Mouse (Mus musculus): ENCODE measurements at regions not wholly inside any gene's neighbourhood (a gene's known extent, or its start where the extent isn't known, plus 50 kb on each side); places are given as distances from the start of the nearest gene placed in this dataset.

DNA sequence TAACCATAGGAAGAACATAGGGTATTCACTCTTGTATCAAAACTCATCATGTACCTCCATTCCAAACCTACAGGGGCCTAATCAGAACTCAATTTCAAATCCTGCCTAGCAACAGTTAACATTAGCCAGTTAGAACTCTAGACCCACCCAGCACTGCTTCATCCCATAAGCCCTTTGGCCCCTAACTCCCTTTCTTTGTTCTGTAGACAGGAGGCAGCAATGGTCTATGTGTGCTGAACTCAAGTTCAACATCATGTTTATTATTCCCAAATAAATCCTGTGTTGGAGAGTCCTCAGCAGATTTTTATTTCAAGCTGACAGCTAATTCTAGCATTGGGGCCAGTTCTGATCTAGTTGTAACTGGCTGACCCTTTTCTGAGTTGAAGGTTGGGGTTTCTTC is 112.2 kb downstream of the Ipo8 start:
- no peaks in the 10 kb centered on the region for H3K36me3 ChIP-seq (ENCODE audit: control insufficient read depth, insufficient read depth, low read length)
- H3K27me3 ChIP-seq (replicated peaks; ENCODE audit: control insufficient read depth, insufficient read depth, low read length), result no peaks in the 10 kb centered on the region
- H3K9ac ChIP-seq (ENCODE audit: low read depth, low read length), result no peak overlapping the region
- no peaks in the 10 kb centered on the region for H3K9me3 ChIP-seq (ENCODE audit: control insufficient read depth, low read length)
- no peak for ATAC-seq
- H3K4me2 ChIP-seq (ENCODE audit: low read length), result no peak overlapping the region
- no peaks in the 10 kb centered on the region for H3K4me1 ChIP-seq (ENCODE audit: control insufficient read depth, insufficient read depth, low read depth, low read length)
- H3K4me3 ChIP-seq (ENCODE audit: low read length), result no peak overlapping the region
- no peak overlapping the region for H3K27ac ChIP-seq (ENCODE audit: low read depth, low read length)

DNA sequence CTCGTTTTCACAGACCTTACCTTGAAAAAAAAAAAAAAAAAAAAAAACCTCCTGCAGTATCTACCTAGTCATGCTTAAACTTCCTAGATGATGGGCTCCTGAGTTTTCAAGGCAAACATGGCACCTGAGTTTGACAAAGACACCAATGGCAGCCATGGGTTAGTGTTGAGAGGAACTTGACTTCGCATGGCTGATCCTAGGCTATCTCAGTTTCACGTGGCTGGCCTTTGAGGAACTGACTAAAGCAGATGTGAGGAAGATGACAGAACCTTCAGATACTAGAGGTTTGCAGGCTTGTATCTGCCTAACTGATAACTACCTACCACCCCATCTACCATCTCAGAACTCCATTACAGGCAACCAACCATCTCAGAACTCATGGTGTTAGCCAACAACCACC is 120.9 kb downstream of the Ipo8 start:
- Histone ChIP-seq H3K9ac (ENCODE audit: low read depth, low read length) (no peak overlapping the region), H3K27ac (ENCODE audit: low read depth, low read length) (no peak overlapping the region), H3K4me2 (ENCODE audit: low read length) (no peak overlapping the region), H3K9me3 (ENCODE audit: control insufficient read depth, low read length) (no peaks in the 10 kb centered on the region), H3K4me3 (ENCODE audit: low read length) (no peak overlapping the region), H3K4me1 (ENCODE audit: control insufficient read depth, insufficient read depth, low read depth, low read length) (no peaks in the 10 kb centered on the region), H3K36me3 (ENCODE audit: control insufficient read depth, insufficient read depth, low read length) (no peaks in the 10 kb centered on the region), H3K27me3 (replicated peaks; ENCODE audit: control insufficient read depth, insufficient read depth, low read length) (no peaks in the 10 kb centered on the region)
- no peak for ATAC-seq
- WGBS, result 90% methylated on average over 3 of the region's 3 CpGs

DNA sequence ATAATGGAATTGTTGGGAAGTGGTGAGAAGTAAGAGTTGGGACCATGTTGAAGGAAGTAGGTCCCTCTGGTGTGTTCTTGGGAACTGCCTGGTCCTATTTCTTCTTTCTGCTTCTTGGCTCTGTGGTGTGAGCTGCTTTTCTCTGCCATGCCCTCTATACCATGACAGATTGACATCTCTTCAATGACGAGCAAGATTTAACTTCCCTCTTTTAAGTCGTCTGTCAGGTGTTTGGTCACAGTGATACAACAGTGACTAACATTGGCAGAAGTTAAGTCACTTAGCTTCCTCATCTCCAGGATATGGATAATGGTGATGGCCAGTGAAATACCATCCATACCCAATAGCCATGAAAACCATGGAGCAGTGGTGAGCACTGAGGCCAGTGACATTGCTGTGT is 122.9 kb downstream of the Ipo8 start:
- 74% methylated on average over 2 of the region's 2 CpGs for WGBS
- ATAC-seq, result no peak

DNA sequence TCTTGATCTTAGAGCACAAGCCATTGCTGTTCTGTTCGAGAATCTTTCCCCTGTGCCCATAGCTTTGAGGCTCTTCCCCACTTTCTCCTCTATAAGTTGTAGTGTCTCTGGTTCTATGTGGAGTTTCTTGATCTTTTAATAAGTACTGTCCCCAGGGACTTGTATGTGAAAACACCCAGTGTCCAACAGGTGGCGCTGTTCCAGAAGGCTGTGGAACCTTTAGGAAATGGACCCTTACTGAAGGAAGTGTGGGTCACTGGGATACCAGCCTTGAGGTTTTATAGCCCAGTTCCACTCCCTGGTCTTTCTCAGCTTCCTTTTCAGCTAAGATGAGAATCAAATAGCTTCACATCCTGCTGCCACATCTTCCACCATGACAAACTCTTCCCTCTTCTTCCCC is 125.6 kb downstream of the Ipo8 start:
- ATAC-seq, result no peak
- H3K9me3 ChIP-seq (ENCODE audit: control insufficient read depth, low read length), result no peaks in the 10 kb centered on the region
- H3K4me3 ChIP-seq (ENCODE audit: low read length), result no peak overlapping the region
- H3K9ac ChIP-seq (ENCODE audit: low read depth, low read length), result no peak overlapping the region
- H3K4me2 ChIP-seq (ENCODE audit: low read length), result no peak overlapping the region
- WGBS, result 26% methylated on average over 2 of the region's 2 CpGs
- no peaks in the 10 kb centered on the region for H3K4me1 ChIP-seq (ENCODE audit: control insufficient read depth, insufficient read depth, low read depth, low read length)
- H3K27me3 ChIP-seq (replicated peaks; ENCODE audit: control insufficient read depth, insufficient read depth, low read length), result no peaks in the 10 kb centered on the region
- no peaks in the 10 kb centered on the region for H3K36me3 ChIP-seq (ENCODE audit: control insufficient read depth, insufficient read depth, low read length)
- H3K27ac ChIP-seq (ENCODE audit: low read depth, low read length), result no peak overlapping the region

More for the DNA sequence above, 122.9 kb downstream of the Ipo8 start:
- no peaks in the 10 kb centered on the region for H3K9me3 ChIP-seq (ENCODE audit: control insufficient read depth, low read length)
- H3K27ac ChIP-seq (ENCODE audit: low read depth, low read length), result no peak overlapping the region
- H3K4me3 ChIP-seq (ENCODE audit: low read length), result no peak overlapping the region
- no peaks in the 10 kb centered on the region for H3K36me3 ChIP-seq (ENCODE audit: control insufficient read depth, insufficient read depth, low read length)
- H3K27me3 ChIP-seq (replicated peaks; ENCODE audit: control insufficient read depth, insufficient read depth, low read length), result no peaks in the 10 kb centered on the region
- no peak overlapping the region for H3K9ac ChIP-seq (ENCODE audit: low read depth, low read length)
- H3K4me1 ChIP-seq (ENCODE audit: control insufficient read depth, insufficient read depth, low read depth, low read length), result no peaks in the 10 kb centered on the region
- no peak overlapping the region for H3K4me2 ChIP-seq (ENCODE audit: low read length)

DNA sequence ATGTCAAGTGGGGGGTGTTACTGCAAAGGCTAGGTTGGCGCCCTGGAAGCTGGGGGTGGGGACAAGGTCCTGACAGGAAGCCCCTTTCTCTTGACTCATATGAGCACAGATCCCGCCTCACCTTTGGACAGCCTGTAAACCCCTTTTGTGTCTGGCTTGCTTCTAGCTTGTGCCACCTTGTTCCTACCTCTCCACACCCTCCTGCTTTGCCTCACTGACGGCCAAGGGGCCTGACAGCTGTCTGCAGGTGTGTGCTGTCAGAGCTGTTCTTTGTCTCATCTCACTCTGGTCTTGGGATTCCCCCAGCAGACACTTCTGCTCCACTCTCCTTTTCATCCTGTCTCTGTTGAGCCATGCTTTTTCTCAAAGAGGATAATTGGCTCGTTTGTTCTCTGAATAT is 137.9 kb downstream of the Ipo8 start:
- Histone ChIP-seq H3K4me2 (ENCODE audit: low read length) (no peak overlapping the region), H3K4me3 (ENCODE audit: low read length) (no peak overlapping the region), H3K4me1 (ENCODE audit: control insufficient read depth, insufficient read depth, low read depth, low read length) (no peaks in the 10 kb centered on the region), H3K9ac (ENCODE audit: low read depth, low read length) (no peak overlapping the region), H3K9me3 (ENCODE audit: control insufficient read depth, low read length) (no peaks in the 10 kb centered on the region), H3K27ac (ENCODE audit: low read depth, low read length) (no peak overlapping the region), H3K27me3 (replicated peaks; ENCODE audit: control insufficient read depth, insufficient read depth, low read length) (no peaks in the 10 kb centered on the region), H3K36me3 (ENCODE audit: control insufficient read depth, insufficient read depth, low read length) (no peaks in the 10 kb centered on the region)
- WGBS, result 53% methylated on average over 4 of the region's 4 CpGs
- ATAC-seq, result no peak

DNA sequence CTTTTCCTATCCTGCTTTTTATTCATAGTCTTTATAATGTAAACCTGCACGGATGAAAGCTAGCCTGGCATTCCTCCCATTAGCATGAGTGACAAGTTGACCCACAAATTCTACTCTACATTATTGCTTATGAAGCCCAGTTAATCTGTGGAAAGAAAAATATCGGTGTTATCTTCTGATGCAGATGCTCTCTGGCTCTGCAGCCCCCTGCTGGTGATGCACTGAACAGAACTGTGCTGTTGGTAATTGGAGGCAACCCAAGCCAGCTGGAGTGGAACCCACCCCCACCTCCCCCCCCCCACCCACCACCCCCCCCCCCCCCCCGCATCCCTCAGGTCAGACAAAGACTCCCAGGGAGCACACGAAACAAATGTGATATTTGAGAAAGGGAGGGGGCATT is 143.5 kb downstream of the Ipo8 start:
- Histone ChIP-seq H3K36me3 (ENCODE audit: control insufficient read depth, insufficient read depth, low read length) (no peaks in the 10 kb centered on the region), H3K9ac (ENCODE audit: low read depth, low read length) (no peak overlapping the region), H3K27me3 (replicated peaks; ENCODE audit: control insufficient read depth, insufficient read depth, low read length) (no peaks in the 10 kb centered on the region), H3K27ac (ENCODE audit: low read depth, low read length) (no peak overlapping the region), H3K4me1 (ENCODE audit: control insufficient read depth, insufficient read depth, low read depth, low read length) (no peaks in the 10 kb centered on the region), H3K9me3 (ENCODE audit: control insufficient read depth, low read length) (no peaks in the 10 kb centered on the region), H3K4me3 (ENCODE audit: low read length) (no peak overlapping the region), H3K4me2 (ENCODE audit: low read length) (no peak overlapping the region)
- ATAC-seq, result peak; percentile 45; the same call in 1 of the 2 replicates
- 21% methylated on average over 3 of the region's 4 CpGs for WGBS

DNA sequence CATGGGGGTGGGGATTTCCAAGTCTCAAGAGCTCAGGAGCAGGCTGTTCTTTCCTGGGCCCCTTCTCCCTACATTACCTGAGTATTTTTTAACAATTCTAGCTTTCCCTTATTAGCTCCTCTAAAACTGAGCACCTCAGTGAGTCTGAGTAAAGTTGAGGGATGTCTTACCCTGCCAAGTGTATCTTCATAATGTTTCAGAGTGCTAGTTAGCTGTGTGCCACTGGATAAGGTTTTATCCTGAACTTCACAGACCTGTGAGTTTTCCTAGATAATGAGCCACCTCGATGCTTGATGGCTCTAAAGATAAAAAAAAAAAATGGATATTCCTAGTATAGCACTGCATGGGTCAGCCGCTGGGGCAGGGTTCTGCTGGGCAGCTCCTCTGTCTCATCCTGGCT is 171.1 kb downstream of the Ipo8 start:
- no peaks in the 10 kb centered on the region for H3K36me3 ChIP-seq (ENCODE audit: control insufficient read depth, insufficient read depth, low read length)
- no peak overlapping the region for H3K9ac ChIP-seq (ENCODE audit: low read depth, low read length)
- no peaks in the 10 kb centered on the region for H3K9me3 ChIP-seq (ENCODE audit: control insufficient read depth, low read length)
- no peak overlapping the region for H3K27ac ChIP-seq (ENCODE audit: low read depth, low read length)
- WGBS, result 87% methylated on average over 2 of the region's 2 CpGs
- H3K27me3 ChIP-seq (replicated peaks; ENCODE audit: control insufficient read depth, insufficient read depth, low read length), result no peaks in the 10 kb centered on the region
- no peak overlapping the region for H3K4me3 ChIP-seq (ENCODE audit: low read length)
- no peaks in the 10 kb centered on the region for H3K4me1 ChIP-seq (ENCODE audit: control insufficient read depth, insufficient read depth, low read depth, low read length)
- H3K4me2 ChIP-seq (ENCODE audit: low read length), result no peak overlapping the region
- ATAC-seq, result no peak

DNA sequence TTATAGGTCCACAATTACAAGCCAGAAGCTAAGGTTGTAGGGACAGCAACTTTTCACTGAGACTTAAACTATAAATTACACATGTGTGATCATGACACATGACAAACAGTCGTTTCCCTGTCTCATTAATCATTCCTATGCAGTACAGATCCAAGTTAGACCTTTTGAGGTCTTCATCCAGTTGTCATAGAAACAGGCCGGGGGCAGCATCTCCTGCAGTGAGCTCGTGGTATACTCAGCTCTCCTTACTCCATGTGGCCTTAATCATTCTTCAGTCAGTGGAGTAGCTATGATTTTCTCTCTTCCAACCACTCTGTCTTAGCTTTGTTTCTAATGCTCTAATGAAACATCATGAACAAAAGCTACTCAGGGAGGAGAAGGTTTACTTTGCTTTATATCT is 178.1 kb downstream of the Ipo8 start:
- H3K4me2 ChIP-seq (ENCODE audit: low read length), result no peak overlapping the region
- no peaks in the 10 kb centered on the region for H3K4me1 ChIP-seq (ENCODE audit: control insufficient read depth, insufficient read depth, low read depth, low read length)
- H3K9me3 ChIP-seq (ENCODE audit: control insufficient read depth, low read length), result no peaks in the 10 kb centered on the region
- H3K9ac ChIP-seq (ENCODE audit: low read depth, low read length), result no peak overlapping the region
- no peak overlapping the region for H3K4me3 ChIP-seq (ENCODE audit: low read length)
- H3K36me3 ChIP-seq (ENCODE audit: control insufficient read depth, insufficient read depth, low read length), result no peaks in the 10 kb centered on the region
- H3K27ac ChIP-seq (ENCODE audit: low read depth, low read length), result no peak overlapping the region
- ATAC-seq, result 0 out of 2 replicates have a peak, but pooled peaks have one; percentile 50
- H3K27me3 ChIP-seq (replicated peaks; ENCODE audit: control insufficient read depth, insufficient read depth, low read length), result no peaks in the 10 kb centered on the region
- WGBS, result 29% methylated on average over 3 of the region's 3 CpGs

DNA sequence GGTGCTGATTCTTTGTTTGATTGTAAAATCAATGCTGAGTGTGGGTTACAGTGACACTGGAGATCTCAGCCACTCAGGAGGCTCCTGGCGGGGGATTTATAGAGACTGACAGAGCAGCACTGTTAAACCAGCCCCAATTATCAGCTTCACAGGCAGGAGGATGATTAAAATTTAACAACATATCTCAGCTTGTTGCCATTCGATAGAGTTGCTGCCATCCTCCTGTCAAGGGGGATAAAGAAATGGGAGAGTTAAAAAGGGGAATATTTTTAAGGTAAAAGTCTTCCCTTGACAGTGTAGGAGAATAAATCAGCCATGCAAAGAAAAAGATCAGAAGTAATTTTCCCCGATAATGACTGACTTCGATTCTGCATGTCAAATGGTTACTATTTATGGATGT is 178.8 kb downstream of the Ipo8 start:
- no peak for ATAC-seq
- Histone ChIP-seq H3K27ac (ENCODE audit: low read depth, low read length) (no peak overlapping the region), H3K27me3 (replicated peaks; ENCODE audit: control insufficient read depth, insufficient read depth, low read length) (no peaks in the 10 kb centered on the region), H3K36me3 (ENCODE audit: control insufficient read depth, insufficient read depth, low read length) (no peaks in the 10 kb centered on the region), H3K4me3 (ENCODE audit: low read length) (no peak overlapping the region), H3K9ac (ENCODE audit: low read depth, low read length) (no peak overlapping the region), H3K4me2 (ENCODE audit: low read length) (no peak overlapping the region), H3K9me3 (ENCODE audit: control insufficient read depth, low read length) (no peaks in the 10 kb centered on the region), H3K4me1 (ENCODE audit: control insufficient read depth, insufficient read depth, low read depth, low read length) (no peaks in the 10 kb centered on the region)
- 59% methylated on average over 4 of the region's 4 CpGs for WGBS

All from hindbrain, embryonic 16.5 days (tissue).